ENCODE assay signal across 41 mouse cellular contexts in genomic region chr7:24983396-24983795, GRCm38 (mm10). TPM values are rescaled to one million over a fixed set of nuclear protein-coding genes. Genes with fewer than 3 reads are reported as not detected.
"Had no signal": no experiment of that assay in that cellular context is flagged by ENCODE, and none has a peak within 500 bp of the region (broad histone marks: within the 10 kb centered on the region; RNA-seq: fewer than 3 reads in every experiment).

No protein-coding gene starts in this region.

- H3K27me3 ChIP-seq: hindbrain, embryonic 12.5 days; intestine, embryonic 15.5 days; liver, embryonic 13.5 days; liver, embryonic 15.5 days had no signal

- ATAC-seq: hindbrain, embryonic 16.5 days; inflammation-experienced regulatory T-cells, adult 6 months; intestine, embryonic 15.5 days; intestine, postnatal 0 days; liver, postnatal 0 days had no signal

- H3K4me1 ChIP-seq: heart, embryonic 10.5 days; heart, embryonic 12.5 days; hindbrain, embryonic 10.5 days; hindbrain, embryonic 12.5 days; intestine, embryonic 15.5 days; limb, embryonic 10.5 days; limb, embryonic 12.5 days; liver, embryonic 13.5 days; liver, embryonic 15.5 days had no signal

- H3K9ac ChIP-seq: heart, embryonic 12.5 days; hindbrain, embryonic 12.5 days; hindbrain, embryonic 14.5 days; intestine, embryonic 15.5 days; limb, embryonic 12.5 days; liver, embryonic 13.5 days; liver, embryonic 15.5 days; liver, postnatal 0 days had no signal

- DNase-seq: gastrocnemius, adult 2 months; gastrocnemius, postnatal 10 days; gastrocnemius, postnatal 25 days; heart, adult 18-20 months; heart, postnatal 10 days; heart, postnatal 4 days; kidney, adult 18-20 months; kidney, adult 8-10 months; kidney, postnatal 10 days; kidney, postnatal 36 days; layer of hippocampus, postnatal 36 days; liver; liver, embryonic 13.5 days; liver, postnatal 0 days had no signal

- H3K36me3 ChIP-seq: heart, embryonic 10.5 days; heart, embryonic 12.5 days; intestine, embryonic 15.5 days; limb, embryonic 10.5 days; limb, embryonic 12.5 days; liver, embryonic 13.5 days; liver, embryonic 15.5 days had no signal

- H3K4me3 ChIP-seq: gastrocnemius, adult 2 months; heart, embryonic 10.5 days; heart, embryonic 12.5 days; hindbrain, embryonic 10.5 days; hindbrain, embryonic 12.5 days; intestine, embryonic 15.5 days; left cerebral cortex, adult 2 months; limb, embryonic 10.5 days; limb, embryonic 12.5 days; liver, embryonic 13.5 days; liver, embryonic 15.5 days had no signal

- H3K9me3 ChIP-seq: heart, embryonic 10.5 days; heart, embryonic 12.5 days; hindbrain, embryonic 10.5 days; hindbrain, embryonic 12.5 days; intestine, embryonic 15.5 days; limb, embryonic 10.5 days; liver, embryonic 13.5 days; liver, embryonic 15.5 days had no signal

- H3K27ac ChIP-seq: gastrocnemius, adult 2 months; heart, embryonic 10.5 days; hindbrain, embryonic 10.5 days; hindbrain, embryonic 12.5 days; hindbrain, embryonic 14.5 days; intestine, embryonic 15.5 days; left cerebral cortex, adult 2 months; limb, embryonic 10.5 days; limb, embryonic 12.5 days; liver, embryonic 13.5 days; liver, embryonic 15.5 days had no signal

RNA-seq across cellular contexts. Expression of gene Atp1a3, which starts 22.4 kb away (rescaled TPM):
- total RNA-seq: gastrocnemius, adult 2 months had no signal

RNA-seq across cellular contexts. Expression of gene Gm4881, which starts 39.1 kb away (rescaled TPM):
- total RNA-seq: gastrocnemius, adult 2 months; gastrocnemius, postnatal 10 days; gastrocnemius, postnatal 25 days; gastrocnemius, postnatal 4 days; granulocyte monocyte progenitor cell, adult 5-6 weeks; heart, adult 18-20 months; heart, adult 8-10 months; heart, postnatal 10 days; heart, postnatal 25 days; heart, postnatal 4 days; layer of hippocampus, adult 18-20 months; layer of hippocampus, postnatal 14 days; layer of hippocampus, postnatal 36 days; left cerebral cortex, adult 2 months; left cerebral cortex, postnatal 14 days; left cerebral cortex, postnatal 36 days had no signal
- polyA plus RNA-seq: heart, embryonic 10.5 days; heart, embryonic 12.5 days; heart, embryonic 14.5 days; heart, embryonic 16.5 days; inflammation-experienced regulatory T-cells, adult 6 months; intestine, embryonic 15.5 days; intestine, postnatal 0 days; kidney, embryonic 14.5 days; kidney, embryonic 16.5 days; large intestine, adult 2 months; limb, embryonic 10.5 days; limb, embryonic 12.5 days; liver, embryonic 11.5 days; liver, embryonic 13.5 days; liver, embryonic 15.5 days; liver, postnatal 0 days had no signal
